In the genomic region with DNA sequence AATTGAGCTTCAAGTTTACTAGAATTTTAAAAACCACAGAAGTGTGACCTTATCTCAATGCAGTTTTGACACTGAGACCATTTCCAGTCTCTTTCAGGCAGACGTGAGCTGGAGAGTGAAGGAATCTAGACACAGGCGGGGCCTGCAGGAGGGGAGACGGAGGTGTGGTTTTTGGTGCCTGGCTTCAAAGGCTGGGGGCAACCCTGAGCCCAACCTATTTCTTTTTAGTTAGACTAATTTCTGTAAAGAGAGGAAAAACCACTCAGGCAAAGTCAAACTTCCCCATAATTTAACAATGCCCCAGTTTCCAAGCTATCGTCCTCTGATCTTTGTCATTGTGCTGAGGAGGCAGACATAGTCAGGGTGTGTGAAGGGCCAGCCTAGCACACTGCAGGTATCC, we compare ENCODE assay signal across 33 mouse cellular contexts.
A peak's percentile ranks its signal among the peaks of the same experiment; 100 is the strongest.
DNase-seq lines count a peak whose midpoint lies in the region; ATAC-seq and TF ChIP-seq lines count a peak whose summit lies in the region.
"Had no signal": no experiment of that assay in that cellular context is flagged by ENCODE, and none has a peak within 500 bp of the region (broad histone marks: within the 10 kb centered on the region; RNA-seq: fewer than 3 reads in every experiment).

No protein-coding gene starts in this region.

- peak; percentile 16 for DNase-seq in thymus, adult 2 months
- DNase-seq in thymus, adult 18-20 months: no peak
- DNase-seq in thymus, postnatal 4 days: peak; percentile 47
- no peak for DNase-seq in adrenal gland, postnatal 4 days (ENCODE audit: low spot score in 2 of 2)
- DNase-seq in heart, postnatal 25 days (ENCODE audit: low spot score): no peak
- DNase-seq: adrenal gland, adult 8-10 months; cerebellum, adult 11-12 months; cerebellum, adult 9-11 months; forebrain, postnatal 0 days; kidney, adult 8-10 months; kidney, postnatal 10 days; layer of hippocampus, adult 9-11 months; lung, adult 2 months; lung, postnatal 10 days; right cerebral cortex, adult 18-20 months; spleen, adult 18-20 months had no signal

- H3K27ac ChIP-seq in thymus, adult 2 months (ENCODE audit: control insufficient read depth, insufficient read depth, low read length): no peak overlapping the region
- H3K27ac ChIP-seq in kidney, embryonic 14.5 days (ENCODE audit: low read depth, low read length): no peak overlapping the region
- H3K27ac ChIP-seq: embryonic facial prominence, embryonic 10.5 days; embryonic facial prominence, embryonic 15.5 days; forebrain, embryonic 12.5 days; limb, embryonic 10.5 days; limb, embryonic 15.5 days; liver, embryonic 14.5 days; neural tube, embryonic 12.5 days had no signal

- TF ChIP-seq POLR2A in thymus, adult 2 months (IDR thresholded peaks at IDR 0.05; ENCODE audit: control insufficient read depth, extremely low read depth, insufficient read depth, low read length, poor library complexity): no peak

- ATAC-seq in activated CD4-positive, CD25-positive, alpha-beta regulatory T cell, adult 4 months: peak; percentile 47
- ATAC-seq in megakaryocyte progenitor cell, adult 5-6 weeks (replicated peaks; ENCODE audit: poor library complexity): peak; percentile 35
- ATAC-seq in kidney, embryonic 14.5 days (ENCODE audit: low FRiP score, low TSS enrichment): no peak
- ATAC-seq: forebrain, postnatal 0 days; hindbrain, embryonic 16.5 days; intestine, embryonic 16.5 days; midbrain, embryonic 16.5 days; Patski had no signal

- H3K4me1 ChIP-seq in thymus, adult 2 months (replicated peaks; ENCODE audit: control insufficient read depth, insufficient read depth, low read length): peaks cover 12% of the 10 kb centered on the region
- no peaks in the 10 kb centered on the region for H3K4me1 ChIP-seq in kidney, embryonic 14.5 days (ENCODE audit: control insufficient read depth, insufficient read depth, low read length)
- H3K4me1 ChIP-seq: embryonic facial prominence, embryonic 10.5 days; forebrain, embryonic 12.5 days; neural tube, embryonic 12.5 days had no signal

- intact Hi-C loops in heart, postnatal 25 days (cut with DNase I): no loop called here

- H3K36me3 ChIP-seq in thymus, adult 2 months (ENCODE audit: control insufficient read depth, insufficient read depth, low read length): no peaks in the 10 kb centered on the region
- no peaks in the 10 kb centered on the region for H3K36me3 ChIP-seq in kidney, embryonic 14.5 days (ENCODE audit: control insufficient read depth, insufficient read depth, low read length)
- H3K36me3 ChIP-seq: embryonic facial prominence, embryonic 10.5 days; embryonic facial prominence, embryonic 15.5 days; forebrain, embryonic 12.5 days; limb, embryonic 10.5 days; limb, embryonic 15.5 days; neural tube, embryonic 12.5 days had no signal

- H3K27me3 ChIP-seq in thymus, adult 2 months (ENCODE audit: control insufficient read depth, insufficient read depth, low read length): no peaks in the 10 kb centered on the region
- no peaks in the 10 kb centered on the region for H3K27me3 ChIP-seq in kidney, embryonic 14.5 days (ENCODE audit: control insufficient read depth, insufficient read depth, low read length)
- H3K27me3 ChIP-seq: embryonic facial prominence, embryonic 15.5 days; forebrain, embryonic 12.5 days; limb, embryonic 15.5 days; neural tube, embryonic 12.5 days; Patski had no signal

- no peak overlapping the region for H3K9ac ChIP-seq in kidney, embryonic 14.5 days (ENCODE audit: low read depth, low read length)
- H3K9ac ChIP-seq: embryonic facial prominence, embryonic 15.5 days; forebrain, embryonic 12.5 days; forebrain, postnatal 0 days; limb, embryonic 15.5 days; liver, embryonic 14.5 days; neural tube, embryonic 12.5 days had no signal

- WGBS in thymus, adult 2 months: 7% methylated on average over 4 of the region's 4 CpGs
- 31% methylated on average over 4 of the region's 4 CpGs for WGBS in kidney, embryonic 14.5 days

- H3K4me3 ChIP-seq in thymus, adult 2 months (ENCODE audit: control insufficient read depth, insufficient read depth, low read length): no peak overlapping the region
- no peak overlapping the region for H3K4me3 ChIP-seq in kidney, embryonic 14.5 days (ENCODE audit: low read length)
- H3K4me3 ChIP-seq: embryonic facial prominence, embryonic 10.5 days; embryonic facial prominence, embryonic 15.5 days; forebrain, embryonic 12.5 days; limb, embryonic 10.5 days; limb, embryonic 15.5 days; myocyte; neural tube, embryonic 12.5 days had no signal

- no peak overlapping the region for H3K4me2 ChIP-seq in kidney, embryonic 14.5 days (replicated peaks; ENCODE audit: low read depth, low read length)
- H3K4me2 ChIP-seq: embryonic facial prominence, embryonic 15.5 days; forebrain, embryonic 12.5 days; heart, embryonic 11.5 days; limb, embryonic 15.5 days; midbrain, embryonic 11.5 days; neural tube, embryonic 12.5 days had no signal

- H3K9me3 ChIP-seq in kidney, embryonic 14.5 days (ENCODE audit: control insufficient read depth, low read length): no peaks in the 10 kb centered on the region
- H3K9me3 ChIP-seq: embryonic facial prominence, embryonic 10.5 days; embryonic facial prominence, embryonic 15.5 days; forebrain, embryonic 12.5 days; limb, embryonic 10.5 days; limb, embryonic 15.5 days; neural tube, embryonic 12.5 days had no signal

- TF ChIP-seq CTCF in thymus, adult 2 months (IDR thresholded peaks at IDR 0.05; ENCODE audit: borderline replicate concordance, control insufficient read depth, extremely low read depth, insufficient read depth, low read length, poor library complexity): no peak

Comparison
In these comparisons a context has a peak if more than half of its experiments do, and no peak if none do; other contexts are left out.
1. DNase-seq: peak in thymus, adult 2 months (single experiment) and thymus, postnatal 4 days (single experiment); none in thymus, adult 18-20 months (0 of 2), adrenal gland, postnatal 4 days (0 of 2) and heart, postnatal 25 days (single experiment).